Mouse (Mus musculus) embryonic fibroblast, embryonic 13.5 days (primary cell): ENCODE measurements around the gene Tiam1. TPM values are rescaled to one million over a fixed set of nuclear protein-coding genes. Genes with fewer than 3 reads are reported as not detected.

Experiments used
- H3K27ac ChIP-seq: 2 replicates; pipeline ENCODE4 v1.5.1; 2012; ENCODE audit warnings: low read length, control low read depth, inconsistent platforms; ENCODE audit not compliant: insufficient read depth
- H3K4me1 ChIP-seq: 2 replicates; pipeline ENCODE4 v1.6.1; 2011; ENCODE audit warnings: low read length; ENCODE audit not compliant: control insufficient read depth, insufficient read depth
- H3K4me3 ChIP-seq: 2 replicates; pipeline ENCODE4 v1.5.1; 2011; ENCODE audit warnings: mild to moderate bottlenecking, control low read depth, low read length; ENCODE audit not compliant: insufficient read depth
- CTCF ChIP-seq: IDR thresholded peaks from 2 replicates; pipeline ENCODE4 v1.5.1; 2011; ENCODE audit warnings: mild to moderate bottlenecking, control low read depth, low read length, moderate library complexity, borderline replicate concordance; ENCODE audit not compliant: insufficient read depth
- POLR2A ChIP-seq: IDR thresholded peaks from 2 replicates; pipeline ENCODE4 v1.6.1; 2011; ENCODE audit warnings: low read depth, mild to moderate bottlenecking, control low read depth, low read length, moderate library complexity
- polyA plus RNA-seq: library from polyadenylated mRNA; stranded (reverse); fragments of >200 nt; gene quantifications from 2 replicates; pipeline ENCODE4 v1.2.4, GENCODE M21; 2011; ENCODE audit warnings: low read depth; ENCODE audit not compliant: missing spikeins, insufficient read length

Gene Tiam1
- polyA plus RNA-seq, 1 experiment, result 17.8 TPM

DNA sequence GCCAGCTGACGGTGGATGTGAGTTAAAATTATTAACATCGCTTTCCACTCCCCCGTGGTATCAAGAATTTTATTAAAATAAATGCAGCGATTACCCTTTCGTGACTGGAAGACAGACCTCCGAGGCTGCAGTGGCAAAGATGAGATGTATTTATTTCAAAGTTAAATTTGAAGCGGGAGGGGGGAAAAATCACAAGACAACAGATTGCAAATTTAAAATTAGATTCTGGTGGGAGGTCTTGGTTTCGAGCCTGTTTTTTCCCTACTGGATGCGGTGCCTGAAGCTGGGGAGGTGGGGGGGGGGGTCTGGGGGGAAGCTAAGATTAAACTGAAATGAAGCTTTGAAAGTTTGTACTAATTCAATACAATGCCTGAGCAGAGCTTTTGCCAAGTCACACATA, 235.9 kb downstream of the Tiam1 start:
- H3K4me1 ChIP-seq, result peaks cover 3% of the 10 kb centered on the region

DNA sequence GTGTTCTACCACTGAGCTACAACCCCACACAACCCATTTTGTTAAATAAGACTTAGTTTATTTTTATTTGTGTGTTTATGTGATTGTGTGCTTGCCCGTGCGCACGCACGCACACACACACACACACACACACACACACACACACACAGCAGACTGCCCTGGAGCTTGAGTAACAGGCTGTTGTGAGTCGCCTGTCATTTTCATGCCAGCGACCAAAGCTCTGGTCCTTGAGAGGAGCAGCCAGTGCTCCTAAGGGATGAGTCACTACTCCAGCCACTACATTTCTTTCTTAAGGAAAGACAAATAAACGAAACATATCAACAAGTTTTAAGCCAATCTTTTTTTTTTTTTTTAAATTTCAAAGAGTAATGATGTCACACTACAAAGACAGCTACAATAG, 236.7 kb downstream of the Tiam1 start:
- H3K4me1 ChIP-seq, result peaks cover 3% of the 10 kb centered on the region
- no peak overlapping the region for H3K4me3 ChIP-seq
- TF ChIP-seq CTCF, result no peak
- no peak for TF ChIP-seq POLR2A
- no peak overlapping the region for H3K27ac ChIP-seq

More for the DNA sequence above, 235.9 kb downstream of the Tiam1 start:
- Histone ChIP-seq H3K27ac (no peak overlapping the region), H3K4me3 (no peak overlapping the region)
- TF ChIP-seq POLR2A (no peak), CTCF (no peak)

DNA sequence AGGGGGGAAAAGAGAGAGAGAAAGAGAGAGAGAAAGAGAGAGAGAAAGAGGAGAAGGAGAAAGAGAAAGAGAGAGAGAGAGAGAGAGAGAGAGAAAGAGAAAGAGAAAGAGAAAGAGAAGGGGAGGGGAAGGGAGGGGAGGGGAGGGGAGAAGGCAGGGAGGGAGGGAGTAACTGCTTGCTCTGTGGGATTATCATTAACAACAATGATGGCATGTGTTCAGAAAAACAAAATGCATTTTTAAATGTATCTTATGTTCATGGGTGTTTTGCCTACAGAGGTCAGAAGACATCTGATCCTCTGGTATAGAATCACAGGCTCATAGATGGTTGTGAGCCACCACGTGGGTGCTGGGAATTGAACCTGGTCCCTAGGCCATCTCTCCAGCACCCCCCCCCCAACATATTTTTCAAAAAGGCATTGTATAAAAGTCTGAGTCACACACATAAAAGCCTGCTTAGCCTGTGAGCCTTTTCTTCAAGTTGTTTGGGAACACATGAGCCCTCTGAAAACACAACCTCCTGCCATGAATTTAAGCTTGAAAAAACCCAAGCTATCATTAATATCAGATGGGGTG, 237.8 kb downstream of the Tiam1 start:
- H3K27ac ChIP-seq, result no peak overlapping the region
- no peak overlapping the region for H3K4me3 ChIP-seq
- TF ChIP-seq CTCF (no peak), POLR2A (no peak)
- H3K4me1 ChIP-seq, result peaks cover 3% of the 10 kb centered on the region

DNA sequence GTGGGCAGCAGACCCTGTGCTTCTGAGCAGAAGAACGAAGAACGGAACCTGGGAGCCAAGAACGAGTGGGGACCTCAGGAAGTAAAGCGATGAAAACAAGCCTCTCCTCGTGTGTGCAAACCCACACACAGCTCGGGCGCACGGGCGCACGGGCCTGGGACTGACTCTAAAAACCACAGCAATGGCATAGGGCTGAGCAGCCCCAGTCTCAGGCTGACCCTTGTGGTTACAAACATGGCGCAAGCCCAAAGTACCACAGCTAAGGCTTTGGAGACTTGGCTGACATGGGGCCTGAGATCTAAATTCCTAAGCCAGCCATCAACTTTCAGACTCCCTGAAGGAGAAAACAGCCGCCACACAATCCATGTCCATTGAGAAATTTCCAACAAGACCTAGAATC, 239.4 kb downstream of the Tiam1 start:
- H3K27ac ChIP-seq, result no peak overlapping the region
- no peak for TF ChIP-seq POLR2A
- TF ChIP-seq CTCF, result no peak
- H3K4me3 ChIP-seq, result no peak overlapping the region
- H3K4me1 ChIP-seq, result peaks cover 3% of the 10 kb centered on the region

DNA sequence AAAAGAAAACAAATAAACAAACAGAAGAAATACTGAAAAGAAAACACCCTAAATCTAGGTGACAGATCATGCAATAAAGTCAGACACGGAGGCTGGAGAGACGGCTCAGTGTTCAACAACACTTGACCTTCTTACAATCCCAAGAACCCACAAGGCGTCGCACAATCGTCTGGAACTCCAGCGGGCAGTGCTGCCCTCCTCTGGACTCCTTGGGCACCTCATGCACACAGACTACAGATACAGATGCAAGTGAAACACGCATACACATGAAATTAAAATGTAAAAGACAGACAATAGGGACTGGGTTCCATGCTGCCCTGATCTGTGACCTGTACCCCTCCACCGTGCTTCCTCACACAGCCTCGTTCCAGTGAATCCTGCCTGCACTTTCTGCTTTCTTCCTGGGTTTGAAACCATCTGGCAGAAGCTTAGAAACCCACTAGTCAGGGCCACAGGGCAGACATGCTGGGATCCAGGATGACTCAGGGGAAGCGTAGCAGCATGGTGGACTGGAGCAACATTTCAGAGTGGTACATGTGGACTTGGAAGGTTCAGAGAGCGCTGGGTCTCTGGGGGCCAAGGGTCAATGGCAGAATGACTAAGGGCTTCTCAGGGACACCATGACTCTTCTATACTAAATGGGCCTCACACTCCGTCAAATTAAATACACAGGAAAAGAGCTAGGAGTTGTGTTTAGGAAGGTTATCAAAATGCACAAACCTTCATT, 240.8 kb downstream of the Tiam1 start:
- H3K4me3 ChIP-seq, result no peak overlapping the region
- H3K27ac ChIP-seq, result no peak overlapping the region
- no peak for TF ChIP-seq CTCF
- TF ChIP-seq POLR2A, result no peak
- H3K4me1 ChIP-seq, result peaks cover 3% of the 10 kb centered on the region

DNA sequence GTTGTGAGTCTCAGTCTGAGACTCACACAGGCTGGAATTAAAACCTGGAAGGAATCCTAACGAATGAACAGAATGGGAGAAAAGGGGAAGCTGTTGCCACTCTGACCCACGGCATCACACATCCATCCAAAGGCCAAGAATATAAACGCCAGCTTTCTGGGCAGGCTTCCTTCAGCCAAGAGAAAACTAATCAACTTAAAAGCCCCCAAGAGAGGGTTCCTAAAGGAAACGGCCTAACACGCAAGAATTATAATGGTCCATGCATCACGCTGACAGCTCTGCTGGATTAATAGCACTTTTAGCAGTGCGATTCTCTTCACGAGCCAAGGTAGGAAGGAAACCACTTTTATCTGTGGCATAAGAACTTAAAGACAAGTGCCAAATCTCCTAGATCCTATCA, 242.9 kb downstream of the Tiam1 start:
- H3K4me1 ChIP-seq, result no peaks in the 10 kb centered on the region; the same call in 1 of the 2 replicates
- TF ChIP-seq CTCF, result no peak
- TF ChIP-seq POLR2A, result no peak
- H3K27ac ChIP-seq, result no peak overlapping the region
- H3K4me3 ChIP-seq, result no peak overlapping the region

DNA sequence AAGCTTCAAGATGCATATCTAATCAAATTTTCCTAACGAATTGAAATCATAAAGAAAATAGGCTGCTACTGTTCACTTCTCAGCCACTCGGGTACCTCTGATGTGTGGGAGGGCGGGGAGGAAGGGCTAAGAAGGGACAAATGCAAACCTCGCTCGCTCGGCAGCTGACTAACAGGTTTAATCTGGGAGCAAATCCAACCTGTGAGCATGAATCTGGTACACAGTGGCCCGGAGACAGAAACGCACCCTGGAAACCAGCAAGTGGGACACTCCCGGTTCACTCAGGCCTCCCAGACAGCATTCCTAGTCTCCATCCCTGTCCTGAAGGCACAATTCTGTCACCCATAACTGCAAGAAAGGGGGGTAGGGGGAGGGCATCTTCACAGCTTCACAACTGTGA, 244.4 kb downstream of the Tiam1 start:
- Histone ChIP-seq H3K27ac (no peak overlapping the region), H3K4me3 (no peak overlapping the region), H3K4me1 (no peaks in the 10 kb centered on the region; the same call in 1 of the 2 replicates)
- TF ChIP-seq CTCF (no peak), POLR2A (no peak)

DNA sequence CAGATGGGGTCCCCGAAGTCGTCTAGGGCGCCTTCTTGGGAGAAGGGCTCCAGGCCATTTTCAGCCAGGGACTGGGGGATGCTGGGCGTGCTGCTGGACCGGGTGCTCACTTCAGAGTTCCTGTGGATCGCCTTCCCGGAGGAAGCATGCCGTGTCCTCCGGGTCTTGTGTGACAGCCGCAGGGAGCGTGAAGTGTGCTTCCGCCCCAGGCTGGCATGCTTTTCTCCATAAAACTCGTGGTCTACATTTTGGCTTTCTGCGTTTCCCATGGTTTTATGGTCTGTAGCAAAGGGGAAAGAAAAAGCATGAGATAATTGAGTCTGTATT, 245.3 kb downstream of the Tiam1 start:
- no peaks in the 10 kb centered on the region; the same call in 1 of the 2 replicates for H3K4me1 ChIP-seq
- TF ChIP-seq POLR2A (no peak), CTCF (no peak)
- no peak overlapping the region for H3K4me3 ChIP-seq
- no peak overlapping the region for H3K27ac ChIP-seq

DNA sequence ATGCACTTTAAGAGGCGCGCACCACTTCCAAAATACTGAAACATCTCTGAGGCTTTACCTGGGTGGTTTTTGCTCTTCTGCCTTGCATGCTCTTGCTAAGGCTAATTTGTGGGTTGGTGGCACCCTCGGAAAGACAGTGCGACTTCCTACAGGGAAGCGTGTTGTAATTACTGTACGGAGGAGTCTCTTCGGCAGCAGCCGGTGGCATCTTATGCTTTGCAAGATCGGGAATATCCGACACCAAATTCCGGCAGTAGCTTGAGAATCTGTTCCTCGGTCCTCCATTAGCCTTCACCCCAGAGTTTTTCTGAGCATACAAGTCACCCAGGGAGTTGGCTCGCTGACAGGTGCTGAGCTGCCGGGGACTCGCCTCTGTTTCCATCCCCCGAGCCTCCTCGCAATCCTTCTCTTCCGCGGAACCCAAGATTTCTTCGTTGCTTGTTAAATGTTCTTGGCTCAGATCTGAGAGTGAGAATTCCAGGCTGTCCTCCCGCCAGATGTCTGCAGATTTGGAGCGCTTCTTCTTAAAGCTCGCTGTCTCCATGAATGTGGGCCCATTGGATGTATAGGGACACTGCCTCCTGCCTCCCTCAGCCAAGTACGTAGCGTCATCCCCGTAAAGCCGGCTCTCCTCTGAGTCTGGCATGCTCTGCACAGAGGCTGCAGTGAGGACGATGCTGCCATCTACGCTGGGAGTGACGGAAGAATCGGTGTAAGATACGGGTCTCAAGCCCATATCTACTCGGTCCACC, 245.8 kb downstream of the Tiam1 start:
- Histone ChIP-seq H3K4me3 (no peak overlapping the region), H3K4me1 (no peaks in the 10 kb centered on the region; the same call in 1 of the 2 replicates), H3K27ac (no peak overlapping the region)
- no peak for TF ChIP-seq POLR2A
